Mouse (Mus musculus) spleen, adult 2 months (tissue): ENCODE measurements around the gene Cacna1h. TPM values are rescaled to one million over a fixed set of nuclear protein-coding genes. Genes with fewer than 3 reads are reported as not detected.
A peak's percentile ranks its signal among the peaks of the same experiment; 100 is the strongest.

ENCODE experiments used
- DNase-seq, 2 experiments: peaks; one replicate each; pipeline versions ENCODE4 v3.0.0 to v3.0.0-alpha.2; 2012 to 2021; ENCODE audit warnings: low spot score in 2 of 2, low read depth in 1 of 2
- H3K27ac ChIP-seq: fragments of 200-500 bp; 2 replicates; pipeline ENCODE4 v1.5.1; 2012; ENCODE audit warnings: low read length, inconsistent platforms; ENCODE audit not compliant: insufficient read depth
- H3K27me3 ChIP-seq: fragments of 200-500 bp; 2 replicates; pipeline ENCODE4 v1.6.1; 2012; ENCODE audit warnings: mild to moderate bottlenecking, moderate library complexity, low read length, inconsistent platforms; ENCODE audit not compliant: control insufficient read depth, insufficient read depth
- H3K36me3 ChIP-seq: fragments of 200-500 bp; 2 replicates; pipeline ENCODE4 v1.6.1; 2012; ENCODE audit warnings: mild to moderate bottlenecking, low read length, inconsistent platforms; ENCODE audit not compliant: control insufficient read depth, insufficient read depth
- H3K4me1 ChIP-seq: fragments of 200-500 bp; 2 replicates; pipeline ENCODE4 v1.6.1; 2011; ENCODE audit warnings: inconsistent platforms; ENCODE audit not compliant: control insufficient read depth, insufficient read depth, insufficient read length
- H3K4me3 ChIP-seq: fragments of 200-500 bp; 2 replicates; pipeline ENCODE4 v1.5.1; 2011; ENCODE audit warnings: mild to moderate bottlenecking, inconsistent platforms; ENCODE audit not compliant: insufficient read depth, insufficient read length; ENCODE audit errors: extremely low read depth
- CTCF ChIP-seq: fragments of 200-500 bp; IDR thresholded peaks from 2 replicates; pipeline ENCODE4 v1.5.1; 2011; ENCODE audit warnings: mild to moderate bottlenecking, inconsistent platforms; ENCODE audit not compliant: insufficient read depth, insufficient read length, insufficient replicate concordance; ENCODE audit errors: extremely low read depth
- POLR2A ChIP-seq: fragments of 200-500 bp; IDR thresholded peaks from 2 replicates; pipeline ENCODE4 v1.6.1; 2011; ENCODE audit warnings: low read depth, low read length, inconsistent platforms
- WGBS: fragments of 180-500 bp; shearing (Covaris S2); methylation state at CpG from one replicate; pipeline ENCODE4 v1.1.7; 2018; 5-methylcytosine and 5-hydroxymethylcytosine counted together
- polyA plus RNA-seq: library from polyadenylated mRNA; depleted of rRNA; stranded (reverse); fragments of >200 nt; gene quantifications from 2 replicates; pipeline ENCODE4 v1.2.3, GENCODE M21; 2012

Cacna1h gene
- polyA plus RNA-seq, 1 experiment = 11.6 TPM

GRCm38 (mm10) chr17:25445841-25446240 lies 12.3 kb upstream of the Cacna1h start:
- no peak for DNase-seq
- H3K27me3 ChIP-seq = no peaks in the 10 kb centered on the region; the same call in 1 of the 2 replicates

DNA sequence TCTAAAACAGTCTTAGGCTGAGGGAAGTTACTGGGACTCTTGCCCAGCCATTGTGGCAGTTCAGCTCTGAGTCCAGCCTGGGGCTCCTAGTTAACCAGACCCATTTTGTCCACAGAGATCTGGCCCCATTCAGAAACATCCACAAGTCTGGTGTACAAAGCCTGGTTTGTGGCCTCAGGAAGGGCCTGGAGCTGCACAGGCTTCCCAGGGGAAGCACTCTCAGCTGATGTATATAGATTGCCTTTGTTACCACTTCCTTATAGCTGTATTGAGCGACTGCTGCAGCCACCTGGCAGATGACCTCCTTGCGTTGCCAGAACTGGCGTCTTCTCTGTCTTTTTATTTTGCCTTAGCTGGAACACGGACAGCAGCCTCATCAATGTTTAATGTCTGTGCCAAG lies 11.5 kb upstream of the Cacna1h start:
- 24% methylated on average over 4 of the region's 4 CpGs for WGBS
- Histone ChIP-seq H3K27me3 (no peaks in the 10 kb centered on the region; the same call in 1 of the 2 replicates), H3K4me3 (no peak overlapping the region), H3K27ac (no peak overlapping the region), H3K4me1 (peaks cover 13% of the 10 kb centered on the region), H3K36me3 (no peaks in the 10 kb centered on the region)
- no peak for TF ChIP-seq POLR2A
- TF ChIP-seq CTCF = no peak
- DNase-seq = no peak

More at GRCm38 (mm10) chr17:25445841-25446240, 12.3 kb upstream of the Cacna1h start:
- TF ChIP-seq POLR2A (no peak), CTCF (no peak)
- H3K27ac ChIP-seq = no peak overlapping the region
- no peaks in the 10 kb centered on the region for H3K36me3 ChIP-seq
- WGBS = 85% methylated on average over 3 of the region's 3 CpGs
- no peak overlapping the region for H3K4me3 ChIP-seq
- H3K4me1 ChIP-seq = peaks cover 13% of the 10 kb centered on the region

- TF ChIP-seq CTCF = no peak
- TF ChIP-seq POLR2A = no peak
- no peak for DNase-seq
- Histone ChIP-seq H3K27me3 (no peaks in the 10 kb centered on the region), H3K4me3 (no peak overlapping the region), H3K27ac (peak overlapping the region; percentile 56; the same call in 1 of the 2 replicates), H3K36me3 (no peaks in the 10 kb centered on the region), H3K4me1 (peaks cover 13% of the 10 kb centered on the region)
- 26% methylated on average over 3 of the region's 3 CpGs for WGBS
Observed at GRCm38 (mm10) chr17:25442889-25443288, 9.3 kb upstream of the Cacna1h start.

- no peak for TF ChIP-seq CTCF
- TF ChIP-seq POLR2A = no peak
- H3K36me3 ChIP-seq = no peaks in the 10 kb centered on the region
- H3K27ac ChIP-seq = no peak overlapping the region
- H3K4me1 ChIP-seq = peaks cover 13% of the 10 kb centered on the region
- 59% methylated on average over 6 of the region's 6 CpGs for WGBS
- DNase-seq = no peak
- H3K4me3 ChIP-seq = no peak overlapping the region
- H3K27me3 ChIP-seq = no peaks in the 10 kb centered on the region
Observed at GRCm38 (mm10) chr17:25441417-25441816, 7.8 kb upstream of the Cacna1h start.

DNA sequence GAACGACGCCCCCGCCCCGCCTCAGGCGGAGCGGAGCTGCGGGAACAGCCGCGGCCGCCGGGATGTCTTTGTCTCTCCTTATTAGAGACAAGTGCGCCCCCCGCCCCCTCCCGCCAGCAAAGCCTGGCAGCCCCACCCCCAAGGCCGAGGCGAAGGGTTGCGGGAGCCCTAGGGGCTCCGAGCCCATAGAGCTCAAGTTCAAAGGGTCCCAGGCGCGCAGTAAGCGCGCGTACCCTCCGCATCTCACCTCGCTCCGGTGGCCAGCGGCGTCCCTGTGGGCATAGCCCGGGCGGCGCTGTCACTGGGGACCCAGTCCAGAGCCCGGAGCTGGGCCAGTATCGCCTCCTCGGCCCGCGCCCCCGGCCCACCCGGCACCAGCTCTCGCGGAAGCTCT lies 363 bp downstream of the Cacna1h start:
- Histone ChIP-seq H3K4me1 (peaks cover 17% of the 10 kb centered on the region), H3K36me3 (no peaks in the 10 kb centered on the region), H3K27me3 (peaks cover 17% of the 10 kb centered on the region), H3K27ac (no peak overlapping the region), H3K4me3 (peak overlapping the region; percentile 53; the same call in 1 of the 2 replicates)
- DNase-seq = no peak
- TF ChIP-seq POLR2A (no peak), CTCF (no peak)
- WGBS = 3% methylated on average over 36 of the region's 40 CpGs

- peaks cover 17% of the 10 kb centered on the region for H3K4me1 ChIP-seq
- peak overlapping the region; percentile 53; the same call in 1 of the 2 replicates for H3K4me3 ChIP-seq
- peaks cover 17% of the 10 kb centered on the region for H3K27me3 ChIP-seq
- no peak for DNase-seq
- H3K36me3 ChIP-seq = no peaks in the 10 kb centered on the region
- TF ChIP-seq POLR2A = no peak
- no peak for TF ChIP-seq CTCF
- WGBS = 3% methylated on average over 53 of the region's 53 CpGs
- no peak overlapping the region for H3K27ac ChIP-seq
Observed at GRCm38 (mm10) chr17:25432433-25433181, 976 bp downstream of the Cacna1h start.

GRCm38 (mm10) chr17:25430534-25430933 lies 3.0 kb downstream of the Cacna1h start:
- H3K4me1 ChIP-seq = peaks cover 17% of the 10 kb centered on the region
- no peaks in the 10 kb centered on the region for H3K36me3 ChIP-seq
- WGBS = 42% methylated on average over 8 of the region's 8 CpGs
- no peak overlapping the region for H3K4me3 ChIP-seq
- no peak for TF ChIP-seq CTCF
- peaks cover 17% of the 10 kb centered on the region for H3K27me3 ChIP-seq
- DNase-seq = no peak
- no peak overlapping the region for H3K27ac ChIP-seq
